Mouse (Mus musculus) brown adipose tissue, adult 24 weeks (tissue): ENCODE data around the gene Olfr394. TPM values are rescaled to one million over a fixed set of nuclear protein-coding genes. Genes with fewer than 3 reads are reported as not detected.
"Not testable (repeated sequence)": the region's sequence is repeated elsewhere in the genome, so short reads cannot be mapped to it uniquely, and the experiment has no call there.

ENCODE experiments used
- H3K27ac ChIP-seq: fragments of 200-500 bp; replicated peaks from 2 replicates; pipeline ENCODE4 v1.5.1; 2012; ENCODE audit warnings: low read depth, mild to moderate bottlenecking, low read length
- H3K4me1 ChIP-seq: fragments of 200-500 bp; 2 replicates; pipeline ENCODE4 v1.6.1; 2012; ENCODE audit warnings: low read length, mixed read lengths; ENCODE audit not compliant: control insufficient read depth, insufficient read depth, insufficient read length
- H3K4me3 ChIP-seq: fragments of 200-500 bp; 2 replicates; pipeline ENCODE4 v1.5.1; 2012; ENCODE audit warnings: low read depth, mild to moderate bottlenecking, low read length, moderate library complexity; ENCODE audit not compliant: insufficient read depth
- polyA plus RNA-seq: library from polyadenylated mRNA; stranded (reverse); fragments of >200 nt; gene quantifications from 2 replicates; pipeline ENCODE4 v1.2.4, GENCODE M21; 2012; ENCODE audit not compliant: missing spikeins, insufficient read depth, insufficient read length

Gene Olfr394
- not detected in 2 replicates for polyA plus RNA-seq

DNA sequence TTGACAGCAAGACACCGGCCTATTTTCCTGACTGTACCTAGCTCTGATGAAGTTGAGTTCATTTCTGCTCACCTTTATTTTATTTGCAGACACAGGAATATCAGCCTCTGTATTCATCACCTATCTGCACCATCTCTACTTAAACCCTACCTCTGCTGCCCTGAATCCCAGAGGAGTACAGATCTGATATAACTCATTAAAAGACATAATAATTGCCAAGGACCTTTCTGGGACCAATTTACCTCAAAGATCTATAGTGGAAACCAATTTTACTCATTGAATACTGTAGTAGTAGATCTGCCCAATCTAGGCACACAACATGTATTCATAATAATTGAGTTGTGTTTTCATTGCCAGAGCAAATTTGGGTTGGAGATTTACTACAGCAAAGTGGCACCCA lies at the start of gene Olfr394:
TSS of gene Olfr394 (minus strand) at position 101 of the 400 bp plus-strand sequence.
- no peak within 1 kb of the TSS for H3K27ac ChIP-seq
- no peak within 1 kb of the TSS for H3K4me3 ChIP-seq
- H3K4me1 ChIP-seq, result no peaks in the 10 kb centered on the region

DNA sequence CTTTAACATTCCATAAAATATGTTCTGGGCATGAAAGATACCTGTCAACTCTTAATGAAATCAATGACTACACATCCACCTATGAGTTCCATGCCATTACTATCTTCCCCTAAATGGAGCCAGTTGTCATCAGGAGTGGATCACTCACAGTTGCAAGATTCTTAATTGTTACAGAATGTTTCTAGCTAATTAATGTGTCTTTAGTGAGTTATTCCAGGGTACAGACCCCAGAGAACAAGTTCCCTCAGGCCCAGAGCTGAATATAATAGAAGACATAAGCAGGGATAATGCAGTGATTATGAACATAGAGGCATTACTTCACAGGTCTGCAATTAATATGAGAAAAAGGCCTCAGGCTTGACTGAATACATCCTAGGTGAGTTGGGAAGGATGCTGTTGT lies 45.8 kb upstream of the Olfr394 start, which contains the start of gene Olfr23:
TSS of gene Olfr23 (plus strand) at position 301 of the 400 bp plus-strand sequence.
- Histone ChIP-seq H3K4me3 (no peak within 1 kb of the TSS), H3K27ac (no peak within 1 kb of the TSS), H3K4me1 (no peaks in the 10 kb centered on the region)

DNA sequence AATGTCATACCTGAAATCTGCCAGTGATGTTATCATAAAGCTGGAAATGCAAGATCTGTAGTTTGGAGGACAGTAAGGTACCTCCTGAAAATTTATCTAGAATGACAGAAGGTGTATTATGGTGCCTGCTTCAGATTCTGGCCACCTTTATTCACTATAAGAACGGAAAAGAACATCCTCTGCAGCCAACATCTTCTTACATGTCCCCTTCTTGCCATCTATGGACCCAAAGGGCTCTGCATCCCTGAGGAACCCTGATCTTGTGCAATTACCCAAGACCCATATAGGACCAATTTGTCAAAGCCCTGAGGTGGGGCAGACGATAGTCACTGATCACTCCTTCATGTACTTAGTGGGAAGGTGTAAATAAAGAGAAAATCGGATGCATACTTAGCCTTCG lies 18.6 kb upstream of the Olfr394 start, which contains the start of gene Olfr395:
TSS of gene Olfr395 (minus strand) at position 101 of the 400 bp plus-strand sequence.
- not testable (repeated sequence) for H3K27ac ChIP-seq, H3K4me3 ChIP-seq, H3K4me1 ChIP-seq

DNA sequence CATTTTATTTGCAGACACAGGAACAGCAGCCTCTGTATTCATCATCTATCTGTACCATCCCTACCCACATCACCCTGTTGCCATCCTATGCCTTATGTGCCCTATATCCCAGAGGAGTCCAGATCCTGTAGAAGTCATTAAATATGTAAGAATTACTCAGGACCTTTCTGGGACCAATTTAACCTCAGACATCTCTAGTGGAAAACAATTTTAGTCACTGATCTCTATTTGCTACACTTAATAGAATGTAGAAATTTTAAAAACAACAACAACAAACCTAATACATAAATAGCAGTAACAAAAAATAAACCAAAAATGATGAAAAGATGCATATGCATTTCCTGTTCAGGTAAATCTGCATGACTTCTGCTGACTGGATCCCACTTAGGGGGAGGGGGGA lies 39.2 kb downstream of the Olfr394 start, which contains the start of gene Olfr393:
TSS of gene Olfr393 (minus strand) at position 101 of the 400 bp plus-strand sequence.
- Histone ChIP-seq H3K4me3 (no peak within 1 kb of the TSS), H3K4me1 (no peaks in the 10 kb centered on the region), H3K27ac (no peak within 1 kb of the TSS)

Other genes with a start within 250 kb of the Olfr394 start
- not detected in 2 replicates for gene Zfp735, start 202.0 kb downstream of the Olfr394 start, polyA plus RNA-seq
- not detected in 2 replicates for gene Olfr389, start 110.1 kb downstream of the Olfr394 start, polyA plus RNA-seq
- not detected in 2 replicates for gene Olfr390, start 107.8 kb downstream of the Olfr394 start, polyA plus RNA-seq
- not detected in 2 replicates for gene Olfr391-ps, start 87.7 kb downstream of the Olfr394 start, polyA plus RNA-seq
- not detected in 2 replicates for gene Olfr392, start 73.7 kb downstream of the Olfr394 start, polyA plus RNA-seq
- gene Olfr393, start 39.3 kb downstream of the Olfr394 start, polyA plus RNA-seq, result not detected in 2 replicates
- gene Olfr395, start 18.5 kb upstream of the Olfr394 start, polyA plus RNA-seq, result not detected in 2 replicates
- not detected in 2 replicates for gene Olfr23, start 45.9 kb upstream of the Olfr394 start, polyA plus RNA-seq
- not detected in 2 replicates for gene Olfr397, start 70.0 kb upstream of the Olfr394 start, polyA plus RNA-seq
- gene Olfr398, start 99.6 kb upstream of the Olfr394 start, polyA plus RNA-seq, result not detected in 2 replicates
- gene Olfr139, start 165.8 kb upstream of the Olfr394 start, polyA plus RNA-seq, result not detected in 2 replicates
- gene Olfr399, start 165.8 kb upstream of the Olfr394 start, polyA plus RNA-seq, result not detected in 2 replicates
- gene Zfp616, start 179.2 kb upstream of the Olfr394 start, polyA plus RNA-seq, result not detected in 2 replicates
- gene Olfr401, start 222.9 kb upstream of the Olfr394 start, polyA plus RNA-seq, result not detected in 2 replicates